Mouse (Mus musculus): ENCODE measurements around the gene Idi2.

DNA sequence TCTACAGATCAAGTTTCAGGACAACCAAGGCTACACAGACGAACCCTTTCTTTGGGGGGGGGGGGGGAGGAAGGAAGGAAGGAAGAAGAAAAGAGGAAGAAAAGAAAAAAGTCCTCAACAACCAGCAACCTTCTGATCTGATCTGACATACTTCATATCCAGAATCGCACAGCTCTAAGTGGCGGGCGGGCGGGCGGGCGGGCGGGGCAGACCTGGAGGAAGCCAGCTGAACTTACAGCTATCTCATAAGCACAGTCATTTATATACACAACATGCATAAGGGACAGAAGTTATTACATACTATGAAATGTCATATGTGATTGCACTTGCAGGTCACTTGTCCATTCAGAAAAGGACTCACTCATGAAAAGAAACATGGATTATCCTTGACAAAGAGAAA lies 46.8 kb downstream of the Idi2 start:
- TF ChIP-seq CTCF (IDR thresholded peaks at IDR 0.05; ENCODE audit: borderline replicate concordance, insufficient read depth, low read length) (no peak), POLR2A (IDR thresholded peaks at IDR 0.05; ENCODE audit: low read depth, low read length) (no peak)
